Mouse (Mus musculus) urinary bladder, postnatal 0 days (tissue): ENCODE measurements around the gene Anapc10. TPM values are rescaled to one million over a fixed set of nuclear protein-coding genes. Genes with fewer than 3 reads are reported as not detected.

Experiments
- polyA plus RNA-seq: library from polyadenylated mRNA; unstranded; fragments of >200 nt; fragmentation: Nextera tagmentation; extraction: Ambion mirVana; gene quantifications from 2 replicates; pipeline ENCODE4 v1.2.1, GENCODE M21; 2015

Anapc10 gene
- 37.1 and 37.6 TPM in 2 replicates for polyA plus RNA-seq

GRCm38 (mm10) chr8:79711064-79711961 is at the start of gene Anapc10, which contains the start of gene Abce1:
Anapc10 (plus strand) TSS chr8:79711820.
Abce1 (minus strand) TSS chr8:79711740.

Other genes starting within 250 kb of the Anapc10 start
- gene Otud4, start 72.2 kb upstream of the Anapc10 start, polyA plus RNA-seq, result 8.1 and 9.2 TPM in 2 replicates
- gene Abce1, start 80 bp upstream of the Anapc10 start, polyA plus RNA-seq, result 47.0 and 58.9 TPM in 2 replicates